Mouse (Mus musculus): ENCODE measurements at regions not wholly inside any gene's neighbourhood (a gene's known extent, or its start where the extent isn't known, plus 50 kb on each side); places are given as distances from the start of the nearest gene placed in this dataset.

DNA sequence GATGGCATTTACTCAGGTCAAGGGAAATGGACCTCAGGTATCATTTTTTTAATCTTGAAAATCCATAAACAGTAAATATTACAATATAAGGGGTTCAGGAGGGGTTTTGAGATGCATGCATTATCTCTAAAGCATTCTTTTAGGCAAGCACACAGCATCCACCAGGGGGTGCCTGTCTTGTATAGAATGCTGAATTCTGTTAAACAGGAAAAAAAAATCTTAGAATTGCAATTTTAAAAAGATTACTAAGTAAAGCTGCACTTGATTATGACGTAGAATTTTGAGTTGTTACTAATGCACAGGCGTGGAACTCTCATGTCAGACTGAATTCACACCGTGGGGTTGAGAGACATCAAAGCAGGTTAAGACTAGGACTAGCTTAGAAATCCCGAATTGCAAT lies 2123.6 kb upstream of the Tenm3 start:
- TF ChIP-seq CHD2 (IDR thresholded peaks at IDR 0.05; ENCODE audit: low read depth, low read length) (no peak), ZC3H11A (IDR thresholded peaks at IDR 0.05; ENCODE audit: borderline replicate concordance, low read depth, low read length) (no peak), ZNF384 (IDR thresholded peaks at IDR 0.05; ENCODE audit: low read depth, low read length) (peak; percentile 51; the same call in 1 of the 2 replicates), HCFC1 (IDR thresholded peaks at IDR 0.05; ENCODE audit: borderline replicate concordance, insufficient read depth, low read length) (no peak), MAFK (IDR thresholded peaks at IDR 0.05; ENCODE audit: insufficient read depth, low read depth, low read length) (no peak)

Data from ES-E14 (cell line).